Mouse (Mus musculus): Measurements from ENCODE around the gene Slc43a2. TPM values are rescaled to one million over a fixed set of nuclear protein-coding genes. Genes with fewer than 3 reads are reported as not detected.

Gene Slc43a2
- polyA plus RNA-seq, 1 experiment from 2014 or later = 17.6 TPM

Small RNAs within 50 kb of the gene (microRNA-seq; reads per million reads assigned to microRNA genes)
- gene Mir3971 = not detected

Other genes with a start within 250 kb of the Slc43a2 start
- gene Rpa1, start 183.4 kb upstream of the Slc43a2 start, polyA plus RNA-seq (2015; fragmentation: Nextera tagmentation; extraction: Ambion mirVana) = 54.4 and 61.4 TPM in 2 replicates
- 15.6 and 16.8 TPM in 2 replicates for gene Smyd4, start 183.3 kb upstream of the Slc43a2 start, polyA plus RNA-seq (2015; fragmentation: Nextera tagmentation; extraction: Ambion mirVana)
- 42.6 and 44.6 TPM in 2 replicates for gene Serpinf1, start 109.0 kb upstream of the Slc43a2 start, polyA plus RNA-seq (2015; fragmentation: Nextera tagmentation; extraction: Ambion mirVana)
- gene Serpinf2, start 92.1 kb upstream of the Slc43a2 start, polyA plus RNA-seq (2015; fragmentation: Nextera tagmentation; extraction: Ambion mirVana) = 0.26 TPM in 1 of 2 replicates, not detected in the other
- gene Wdr81, start 77.0 kb upstream of the Slc43a2 start, polyA plus RNA-seq (2015; fragmentation: Nextera tagmentation; extraction: Ambion mirVana) = 7.6 and 7.9 TPM in 2 replicates
- 2.8 and 3.1 TPM in 2 replicates for gene Tlcd2, start 70.0 kb upstream of the Slc43a2 start, polyA plus RNA-seq (2015; fragmentation: Nextera tagmentation; extraction: Ambion mirVana)
- 51.2 and 54.6 TPM in 2 replicates for gene Prpf8, start 44.9 kb upstream of the Slc43a2 start, polyA plus RNA-seq (2015; fragmentation: Nextera tagmentation; extraction: Ambion mirVana)
- gene Rilp, start 21.6 kb upstream of the Slc43a2 start, polyA plus RNA-seq (2015; fragmentation: Nextera tagmentation; extraction: Ambion mirVana) = 2.7 and 3.1 TPM in 2 replicates
- 4.0 and 4.5 TPM in 2 replicates for gene Scarf1, start 18.2 kb upstream of the Slc43a2 start, polyA plus RNA-seq (2015; fragmentation: Nextera tagmentation; extraction: Ambion mirVana)
- gene Pitpna, start 56.4 kb downstream of the Slc43a2 start, polyA plus RNA-seq (2015; fragmentation: Nextera tagmentation; extraction: Ambion mirVana) = 120 and 124 TPM in 2 replicates
- gene Inpp5k, start 99.3 kb downstream of the Slc43a2 start, polyA plus RNA-seq (2015; fragmentation: Nextera tagmentation; extraction: Ambion mirVana) = 38.8 and 39.1 TPM in 2 replicates
- 11.6 and 12.6 TPM in 2 replicates for gene Myo1c, start 118.8 kb downstream of the Slc43a2 start, polyA plus RNA-seq (2015; fragmentation: Nextera tagmentation; extraction: Ambion mirVana)
- gene Crk, start 147.6 kb downstream of the Slc43a2 start, polyA plus RNA-seq (2015; fragmentation: Nextera tagmentation; extraction: Ambion mirVana) = 109 TPM in 2 replicates
- 1,343 and 1,395 TPM in 2 replicates for gene Ywhae, start 201.2 kb downstream of the Slc43a2 start, polyA plus RNA-seq (2015; fragmentation: Nextera tagmentation; extraction: Ambion mirVana)

Measured in hindbrain, embryonic 15.5 days (tissue).